Mouse (Mus musculus) left cerebral cortex, adult 9 months (tissue): Measurements from ENCODE around the gene Ptges3.

Source experiments
- DNase-seq, 2 experiments: peaks; one replicate each; pipeline ENCODE4 v3.0.0; 2022; ENCODE audit warnings: low spot score in 2 of 2

The Ptges3 gene

DNA sequence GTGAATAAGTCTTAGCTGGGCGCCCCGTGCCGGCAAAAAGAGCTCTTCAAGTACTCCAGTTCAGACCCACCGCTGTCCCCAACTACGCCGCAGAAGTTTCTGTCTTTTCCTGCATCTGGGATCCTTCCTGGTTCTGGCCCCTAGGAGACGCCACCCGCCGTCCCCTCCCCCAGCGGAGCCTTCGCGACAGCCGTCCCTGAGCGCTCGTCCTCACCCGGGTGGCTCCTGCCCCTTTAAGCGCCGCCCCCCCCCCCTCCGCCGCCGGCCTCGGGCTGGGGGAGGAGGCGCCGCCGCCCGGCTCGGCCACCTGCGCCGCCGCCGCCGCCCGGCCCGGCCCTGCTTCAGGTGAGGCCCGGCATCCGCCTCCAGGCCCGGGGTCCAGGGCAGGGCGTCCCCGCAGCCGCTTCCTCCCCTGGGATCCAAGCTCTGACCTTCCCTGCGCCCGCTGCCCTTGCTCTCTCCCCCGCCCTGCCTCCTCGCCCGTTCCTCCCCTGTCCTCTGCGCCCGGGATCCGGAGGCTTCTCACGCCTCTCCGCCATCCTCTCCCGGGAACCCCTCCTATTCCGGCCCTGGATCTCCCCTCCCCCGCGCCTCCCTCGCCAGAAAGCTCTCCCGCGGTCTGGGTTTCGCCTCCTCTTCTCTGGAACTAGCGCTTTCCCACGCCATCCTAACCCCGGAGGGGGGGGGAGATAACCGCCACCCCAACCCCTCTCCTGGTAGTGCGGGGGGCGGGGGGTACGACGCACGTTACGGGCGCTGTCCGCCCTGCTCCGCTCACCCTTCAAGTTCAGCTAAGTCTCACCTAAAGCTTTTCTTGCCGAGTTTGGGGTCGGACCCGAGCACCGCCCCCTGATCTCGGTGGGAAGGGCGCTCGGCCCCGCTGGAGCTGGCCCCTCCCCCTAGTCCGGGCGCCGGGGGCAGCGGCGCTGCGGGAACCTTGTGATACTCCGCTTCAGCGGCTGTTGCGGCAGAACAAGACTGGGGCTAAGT is 34.0 kb downstream of the Ptges3 start:
- peak in 1 of 2 experiments; percentile 71 for DNase-seq

DNA sequence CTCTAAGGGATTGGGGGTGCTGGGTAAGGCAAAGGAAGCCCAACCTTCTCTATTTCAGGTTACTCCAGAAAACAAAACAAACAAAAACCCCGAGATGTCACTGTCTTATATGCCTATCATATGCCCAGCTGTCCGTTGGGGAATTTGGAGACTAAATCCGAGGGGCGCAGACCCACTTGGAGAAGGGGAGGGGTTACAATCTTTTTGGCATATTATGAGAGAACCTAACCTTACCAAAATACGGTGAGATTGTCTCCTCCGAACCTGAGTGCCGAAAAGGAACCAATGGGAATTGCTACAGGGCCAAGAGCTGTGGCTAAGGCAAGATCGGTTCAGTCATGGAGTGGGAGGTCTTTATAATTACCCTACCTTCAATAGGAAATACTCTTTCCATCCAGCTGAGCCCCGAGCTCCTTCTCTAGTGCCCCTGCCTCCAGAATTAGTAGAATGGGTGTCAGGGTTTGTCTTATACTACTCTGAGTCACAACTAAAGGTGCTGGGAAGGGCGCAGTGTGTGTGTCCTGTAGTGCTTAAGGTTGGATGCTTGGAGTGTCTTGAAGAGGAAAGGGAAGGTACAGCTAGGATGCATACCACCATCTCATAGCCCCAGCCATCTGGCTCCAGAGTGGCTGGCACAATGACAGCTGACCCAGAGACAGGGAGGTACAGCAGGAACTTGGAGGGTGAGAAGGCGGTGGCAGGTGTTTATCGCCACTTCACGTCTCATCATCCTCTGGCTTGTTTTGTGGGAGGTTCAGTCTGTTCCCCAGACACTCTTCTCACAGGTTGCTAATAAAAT is 34.9 kb downstream of the Ptges3 start:
- no peak for DNase-seq

DNA sequence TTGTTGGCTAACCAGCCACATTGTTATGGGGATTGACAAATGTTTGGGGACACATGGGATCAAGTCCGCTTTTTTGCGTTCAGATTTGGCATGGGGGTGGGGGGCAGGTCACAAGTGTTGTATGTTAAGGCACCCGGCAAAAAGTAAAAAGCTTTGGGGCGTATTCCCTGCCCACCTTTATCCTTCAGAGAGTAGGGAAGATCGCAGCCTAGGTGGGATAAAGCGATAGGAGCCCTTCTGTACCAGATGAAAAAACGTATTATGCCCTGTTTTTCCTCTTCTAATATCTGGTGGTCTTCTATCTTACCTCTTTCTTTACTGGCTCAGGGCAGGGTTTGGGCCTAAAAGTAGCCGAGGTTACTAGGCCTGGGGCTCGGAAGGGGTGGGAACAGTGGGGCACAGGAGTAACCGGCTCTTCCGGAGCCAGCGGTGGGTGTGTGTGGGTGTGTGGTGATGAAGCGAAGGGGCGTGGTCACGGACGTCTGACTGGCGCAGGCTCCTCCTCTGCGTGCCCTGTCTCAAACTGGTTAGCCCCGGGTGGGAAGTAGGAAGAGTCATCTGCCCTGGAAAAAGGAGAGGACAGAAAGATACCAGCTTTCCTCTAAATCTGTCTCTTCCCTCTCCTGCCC is 35.7 kb downstream of the Ptges3 start:
- DNase-seq: peak in 1 of 2 experiments; percentile 64

DNA sequence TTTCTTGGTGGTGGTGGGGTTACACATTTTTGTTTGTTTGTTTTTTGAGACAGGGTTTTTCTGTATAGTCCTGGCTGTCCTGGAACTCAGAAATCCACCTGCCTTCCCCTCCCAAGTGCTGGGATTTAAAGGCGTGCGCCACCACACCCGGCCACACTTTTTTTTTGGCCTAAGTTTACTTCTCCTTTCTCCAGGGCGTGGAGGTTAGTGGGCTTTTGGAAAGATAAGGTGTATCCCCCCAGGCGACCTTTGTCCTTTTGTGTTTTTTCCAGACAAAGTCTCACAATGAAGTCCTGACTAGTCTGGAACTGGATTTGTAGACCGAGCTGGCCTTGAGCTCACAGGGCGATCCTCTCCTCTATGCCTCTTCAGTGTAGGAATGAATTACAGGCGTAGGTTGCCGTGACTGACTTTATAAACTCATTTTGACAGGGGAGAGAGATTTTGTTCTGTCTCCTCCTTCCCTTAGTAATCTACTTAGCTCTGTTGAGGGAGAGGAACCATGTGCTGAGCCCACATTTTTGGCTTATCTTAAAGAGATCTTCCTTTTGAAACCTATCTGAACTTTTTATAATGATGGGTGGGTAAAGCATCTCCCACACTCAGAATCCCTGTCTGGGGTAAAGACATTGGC is 36.4 kb downstream of the Ptges3 start:
- no peak for DNase-seq

DNA sequence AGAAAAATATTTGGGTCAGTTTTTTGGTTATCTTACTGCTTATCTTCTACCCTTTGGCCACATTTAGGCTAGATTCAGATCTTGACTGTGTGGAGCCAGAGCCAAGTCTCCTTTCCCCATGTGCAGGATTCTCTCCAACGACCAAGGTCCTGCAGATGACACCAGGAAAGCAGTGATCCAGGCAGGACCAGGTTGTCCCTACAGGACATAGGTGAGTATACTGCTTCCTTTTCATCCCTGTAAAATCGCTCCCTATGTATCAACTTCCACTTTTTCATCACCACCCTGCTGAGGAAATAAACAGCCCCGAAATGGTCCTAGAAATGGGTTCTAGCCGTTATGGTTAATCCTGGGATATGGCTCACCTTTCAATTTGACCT is 37.5 kb downstream of the Ptges3 start:
- DNase-seq: no peak

DNA sequence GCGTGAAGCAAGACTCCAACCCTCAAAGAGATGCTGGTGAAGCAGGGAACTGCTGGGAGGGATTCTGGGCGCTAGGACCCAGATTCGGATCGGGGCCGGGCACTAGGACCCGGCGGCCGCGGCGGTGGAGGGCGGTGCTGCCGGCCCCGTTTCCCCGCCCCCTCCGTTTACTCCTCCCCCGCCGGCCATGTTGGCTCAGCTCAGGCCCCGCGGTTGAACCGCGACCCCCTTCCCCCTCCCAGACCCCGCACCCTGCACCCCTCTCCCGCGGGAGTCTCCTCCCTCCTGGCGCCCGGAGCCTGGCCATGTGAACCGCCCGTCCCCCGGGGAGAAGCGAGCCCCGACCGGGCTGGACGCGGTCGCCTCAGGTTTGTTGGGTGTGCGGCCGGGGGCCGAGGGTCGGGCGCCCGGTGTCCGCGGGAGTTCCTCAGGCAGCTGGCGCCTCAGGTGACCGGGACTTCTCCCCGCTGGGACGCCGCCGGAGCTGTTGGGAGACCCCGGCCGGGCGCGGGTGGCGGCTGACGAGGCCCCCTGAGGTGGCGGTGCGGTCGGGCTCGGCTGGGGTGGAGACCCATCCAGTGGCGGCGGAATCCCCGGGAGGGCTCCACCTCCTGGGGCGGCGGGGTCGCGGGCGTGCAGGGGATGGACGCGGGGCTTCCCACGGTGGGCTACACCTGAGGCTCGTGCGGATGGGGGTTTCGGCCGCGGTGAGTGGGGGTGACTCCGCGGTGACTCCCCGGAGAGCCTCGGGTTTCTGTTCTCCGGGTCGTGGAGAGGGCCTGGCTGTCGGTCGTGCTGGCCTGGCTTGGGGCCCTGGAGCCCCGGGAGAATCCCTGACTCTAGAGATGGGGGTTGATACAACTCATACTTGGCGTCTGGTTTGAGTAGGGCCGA is 38.2 kb downstream of the Ptges3 start:
- peak in 1 of 2 experiments; percentile 60 for DNase-seq

DNA sequence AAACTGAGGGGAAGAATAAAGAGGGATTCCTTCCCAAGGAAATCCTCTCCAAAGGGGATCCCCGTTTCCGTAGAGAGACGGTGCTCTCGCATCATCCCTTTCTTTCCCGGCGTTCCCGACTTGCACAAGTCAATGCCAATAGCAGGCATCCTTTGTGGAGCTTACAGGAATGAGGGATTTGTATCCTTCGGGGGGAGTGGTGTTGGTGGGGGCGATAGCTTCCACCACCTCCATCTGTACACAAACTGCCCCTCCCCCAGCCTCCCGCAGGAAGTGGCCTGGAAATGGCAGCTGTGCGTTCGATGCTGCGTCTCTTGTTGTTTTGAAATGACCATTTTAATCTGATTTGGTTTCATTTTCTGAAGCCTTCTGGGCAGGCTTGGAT is 38.8 kb downstream of the Ptges3 start:
- peak in 1 of 2 experiments; percentile 49 for DNase-seq

DNA sequence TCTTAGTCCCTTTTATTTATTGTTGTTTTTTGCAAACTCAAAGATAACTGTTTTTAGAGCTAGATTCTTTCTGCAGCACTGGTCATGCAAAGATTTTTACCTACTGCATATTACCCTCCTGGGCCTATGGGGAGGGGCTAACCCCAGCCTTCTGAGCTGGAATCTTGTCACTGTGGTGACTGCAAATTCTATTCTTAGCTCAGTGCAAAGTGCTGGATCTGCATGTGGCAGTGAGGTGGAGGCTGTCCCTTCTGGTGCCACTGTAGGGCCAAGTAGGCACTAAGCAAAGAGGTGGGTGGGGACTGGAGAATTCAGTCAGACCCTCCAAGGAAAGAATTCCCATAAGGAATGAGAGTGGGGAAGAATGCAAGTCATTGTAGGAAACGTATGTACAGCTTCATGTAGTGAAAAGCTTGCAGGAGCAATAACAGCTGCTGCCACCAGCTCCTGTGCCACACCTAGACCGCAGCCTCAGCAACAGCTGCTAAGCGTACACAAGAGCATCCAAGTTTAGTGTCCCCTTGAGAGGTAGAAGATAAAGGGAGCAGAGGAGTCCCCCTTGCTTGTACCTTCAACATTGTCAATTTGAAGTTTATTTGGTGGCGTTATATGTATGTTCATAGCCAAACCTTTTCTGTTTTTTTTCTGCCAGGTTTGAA is 51.5 kb downstream of the Ptges3 start:
- DNase-seq: no peak

DNA sequence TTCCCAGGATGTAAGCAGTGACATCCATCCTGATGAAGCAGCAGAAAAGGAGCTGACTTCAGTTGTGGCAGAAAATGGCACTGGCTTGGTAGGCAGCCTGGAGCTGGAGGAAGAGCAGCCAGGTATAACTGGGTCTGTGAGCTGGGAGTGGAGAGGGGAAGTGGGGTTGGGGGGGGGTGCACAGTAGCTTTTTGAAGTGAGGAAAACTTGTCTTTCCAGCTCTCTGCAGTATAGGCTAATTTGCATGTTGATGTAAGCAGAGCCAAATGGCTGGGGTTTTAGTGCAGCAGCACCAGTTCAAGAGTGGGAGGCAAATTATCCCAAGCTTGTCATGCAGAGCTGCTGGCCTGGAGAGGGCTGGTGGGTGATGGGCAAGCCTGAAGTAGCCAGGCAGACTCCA is 52.5 kb downstream of the Ptges3 start:
- DNase-seq: no peak

DNA sequence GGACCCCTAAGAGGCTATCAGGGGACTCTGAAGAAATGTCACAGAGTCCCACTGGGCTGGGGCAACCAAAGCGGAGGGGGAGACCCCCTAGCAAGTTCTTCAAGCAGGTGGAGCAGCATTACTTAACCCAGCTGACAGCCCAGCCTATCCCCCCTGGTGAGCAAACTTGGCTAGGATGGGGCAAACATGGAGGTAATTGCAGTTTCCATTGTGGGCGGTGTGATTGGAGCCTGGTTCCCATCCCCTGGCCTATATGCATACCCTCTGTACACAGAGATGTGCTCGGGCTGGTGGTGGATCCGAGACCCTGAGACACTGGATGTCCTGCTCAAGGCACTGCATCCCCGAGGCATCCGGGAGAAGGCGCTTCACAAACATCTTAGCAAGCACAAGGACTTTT is 65.1 kb downstream of the Ptges3 start:
- DNase-seq: no peak

DNA sequence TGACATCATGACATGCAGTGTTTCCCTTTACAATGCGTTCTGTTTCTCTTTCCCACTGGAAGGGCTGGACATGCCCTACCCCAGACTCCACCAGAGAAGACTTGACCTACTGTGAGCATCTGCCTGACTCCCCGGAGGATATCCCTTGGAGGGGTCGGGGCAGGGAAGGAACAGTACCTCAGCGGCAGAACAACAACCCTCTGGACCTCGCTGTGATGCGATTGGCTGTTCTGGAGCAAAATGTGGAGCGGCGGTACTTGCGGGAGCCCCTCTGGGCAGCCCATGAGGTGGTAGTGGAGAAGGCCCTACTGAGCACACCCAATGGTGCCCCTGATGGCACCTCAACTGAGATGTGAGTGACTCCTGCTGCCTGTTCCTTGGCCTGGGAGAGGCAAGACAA is 66.1 kb downstream of the Ptges3 start:
- DNase-seq: no peak

DNA sequence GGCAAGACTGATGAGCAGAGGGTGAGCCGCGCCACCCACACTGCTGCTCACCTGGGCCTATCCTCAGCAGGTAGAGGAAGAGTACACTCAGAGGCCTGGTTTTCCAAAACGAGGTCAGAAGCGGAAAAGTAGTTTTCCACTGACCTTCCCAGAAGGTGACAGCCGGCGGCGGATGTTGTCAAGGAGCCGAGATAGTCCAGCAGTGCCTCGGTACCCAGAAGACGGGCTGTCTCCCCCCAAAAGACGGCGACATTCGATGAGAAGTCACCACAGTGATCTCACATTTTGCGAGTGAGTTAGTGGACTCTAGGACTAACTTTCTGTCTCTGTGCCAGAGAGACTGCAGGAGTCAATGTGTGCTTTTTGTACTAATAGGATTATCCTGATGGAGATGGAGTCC is 67.2 kb downstream of the Ptges3 start:
- no peak for DNase-seq
